Mouse (Mus musculus) heart, embryonic 14.5 days (tissue): ENCODE measurements around the gene Zswim9. TPM values are rescaled to one million over a fixed set of nuclear protein-coding genes. Genes with fewer than 3 reads are reported as not detected.

Source experiments
- ATAC-seq: fragments of 200-750 bp; cut with Nextera tagmentation; 2 replicates; pipeline ENCODE4 v1.8.0; 2017; ENCODE audit warnings: low read depth, moderate TSS enrichment; ENCODE audit not compliant: insufficient number of reproducible peaks, insufficient read depth, low FRiP score
- H3K27ac ChIP-seq, 2 experiments: fragments of 200-500 bp in 1 of 2; fragments of 300-500 bp in 1 of 2; sonication (generic) in 1 of 2; replicated peaks in 1 of 2; 2 replicates each; pipeline ENCODE4 v1.5.1; 2012 to 2014; ENCODE audit warnings: low read depth in 2 of 2, low read length in 2 of 2, control low read depth in 1 of 2, mild to moderate bottlenecking in 1 of 2, mixed read lengths in 1 of 2; ENCODE audit not compliant: control insufficient read depth in 1 of 2, insufficient read depth in 1 of 2
- H3K27me3 ChIP-seq: fragments of 300-500 bp; sonication (generic); 2 replicates; pipeline ENCODE4 v1.6.1; 2014; ENCODE audit warnings: mild to moderate bottlenecking, low read length, control low read depth; ENCODE audit not compliant: control insufficient read depth, insufficient read depth
- H3K36me3 ChIP-seq: fragments of 300-500 bp; sonication (generic); 2 replicates; pipeline ENCODE4 v1.6.1; 2014; ENCODE audit warnings: mild to moderate bottlenecking, control low read depth, low read length, mixed read lengths; ENCODE audit not compliant: control insufficient read depth, insufficient read depth
- H3K4me1 ChIP-seq, 2 experiments: fragments of 200-500 bp in 1 of 2; fragments of 300-500 bp in 1 of 2; sonication (generic) in 1 of 2; 2 replicates each; pipeline ENCODE4 v1.6.1; 2012 to 2014; ENCODE audit warnings: low read length in 2 of 2, control low read depth in 1 of 2, mixed read lengths in 1 of 2; ENCODE audit not compliant: control insufficient read depth in 2 of 2, insufficient read depth in 2 of 2
- H3K4me2 ChIP-seq: fragments of 300-500 bp; sonication (generic); 2 replicates; pipeline ENCODE4 v1.6.1; 2014; ENCODE audit warnings: mild to moderate bottlenecking, low read length
- H3K4me3 ChIP-seq, 2 experiments: fragments of 200-500 bp in 1 of 2; fragments of 300-500 bp in 1 of 2; sonication (generic) in 1 of 2; 2 replicates each; pipeline ENCODE4 v1.5.1; 2012 to 2014; ENCODE audit warnings: low read length in 2 of 2, mild to moderate bottlenecking in 2 of 2, control low read depth in 1 of 2, low read depth in 1 of 2, moderate library complexity in 1 of 2; ENCODE audit not compliant: control insufficient read depth in 1 of 2, insufficient read depth in 1 of 2
- H3K9ac ChIP-seq: fragments of 300-500 bp; sonication (generic); 2 replicates; pipeline ENCODE4 v1.6.1; 2014; ENCODE audit warnings: mild to moderate bottlenecking, low read length
- H3K9me3 ChIP-seq: fragments of 300-500 bp; sonication (generic); 2 replicates; pipeline ENCODE4 v1.6.1; 2016; ENCODE audit warnings: low read length, control low read depth; ENCODE audit not compliant: control insufficient read depth
- WGBS: fragments of 180-500 bp; shearing (Covaris S2); extraction: QIAGEN DNeasy Blood & Tissue Kit; methylation state at CpG from one replicate; pipeline ENCODE4 v1.1.7; 2014; 5-methylcytosine and 5-hydroxymethylcytosine counted together
- polyA plus RNA-seq: library from polyadenylated mRNA; unstranded; fragments of >200 nt; fragmentation: Nextera tagmentation; extraction: Ambion mirVana; gene quantifications from 2 replicates; pipeline ENCODE4 v1.2.1, GENCODE M21; 2014

The Zswim9 gene
- polyA plus RNA-seq, 1 experiment from 2014 or later = 4.2 TPM

GRCm38 (mm10) chr7:13303372-13303771, 24.9 kb upstream of the Zswim9 start:
- Histone ChIP-seq H3K9me3 (no peaks in the 10 kb centered on the region), H3K27me3 (no peaks in the 10 kb centered on the region), H3K4me3 (no peak overlapping the region), H3K36me3 (peaks cover 98% of the 10 kb centered on the region), H3K9ac (no peak overlapping the region), H3K4me1 (no peaks in the 10 kb centered on the region), H3K4me2 (no peak overlapping the region), H3K27ac (no peak overlapping the region)
- no peak for ATAC-seq

- Histone ChIP-seq H3K9me3 (no peaks in the 10 kb centered on the region), H3K27me3 (no peaks in the 10 kb centered on the region), H3K4me2 (no peak overlapping the region), H3K36me3 (peaks cover 98% of the 10 kb centered on the region), H3K4me3 (no peak overlapping the region), H3K9ac (no peak overlapping the region), H3K27ac (no peak overlapping the region), H3K4me1 (no peaks in the 10 kb centered on the region)
- no peak for ATAC-seq
- 78% methylated on average over 2 of the region's 2 CpGs for WGBS
Observed at GRCm38 (mm10) chr7:13302780-13303179, 24.3 kb upstream of the Zswim9 start.

- no peak for ATAC-seq
- H3K4me2 ChIP-seq = no peak overlapping the region
- H3K27me3 ChIP-seq = no peaks in the 10 kb centered on the region
- H3K36me3 ChIP-seq = peaks cover 98% of the 10 kb centered on the region
- H3K9ac ChIP-seq = no peak overlapping the region
- no peaks in the 10 kb centered on the region for H3K4me1 ChIP-seq
- H3K9me3 ChIP-seq = no peaks in the 10 kb centered on the region
- no peak overlapping the region for H3K4me3 ChIP-seq
- no peak overlapping the region for H3K27ac ChIP-seq
- 94% methylated on average over 1 of the region's 1 CpGs for WGBS
Observed at GRCm38 (mm10) chr7:13301643-13302042, 23.1 kb upstream of the Zswim9 start.

GRCm38 (mm10) chr7:13298821-13299220, 20.3 kb upstream of the Zswim9 start:
- no peaks in the 10 kb centered on the region for H3K4me1 ChIP-seq
- no peak; the same call in 1 of the 2 replicates for ATAC-seq
- no peaks in the 10 kb centered on the region for H3K27me3 ChIP-seq
- H3K4me3 ChIP-seq = no peak overlapping the region
- no peak overlapping the region for H3K4me2 ChIP-seq
- no peaks in the 10 kb centered on the region for H3K9me3 ChIP-seq
- WGBS = 94% methylated on average over 5 of the region's 5 CpGs
- H3K9ac ChIP-seq = no peak overlapping the region
- peaks cover 99% of the 10 kb centered on the region for H3K36me3 ChIP-seq
- no peak overlapping the region for H3K27ac ChIP-seq

GRCm38 (mm10) chr7:13297636-13298035, 19.1 kb upstream of the Zswim9 start:
- Histone ChIP-seq H3K27ac (no peak overlapping the region), H3K36me3 (peaks cover 99% of the 10 kb centered on the region), H3K27me3 (no peaks in the 10 kb centered on the region), H3K4me2 (no peak overlapping the region), H3K9ac (no peak overlapping the region), H3K9me3 (no peaks in the 10 kb centered on the region), H3K4me3 (no peak overlapping the region), H3K4me1 (no peaks in the 10 kb centered on the region)
- 81% methylated on average over 1 of the region's 1 CpGs for WGBS
- ATAC-seq = no peak

- Histone ChIP-seq H3K4me3 (no peak overlapping the region), H3K27ac (no peak overlapping the region), H3K4me1 (no peaks in the 10 kb centered on the region), H3K36me3 (peaks cover 99% of the 10 kb centered on the region), H3K27me3 (no peaks in the 10 kb centered on the region), H3K9ac (no peak overlapping the region), H3K4me2 (no peak overlapping the region), H3K9me3 (no peaks in the 10 kb centered on the region)
- WGBS = 87% methylated on average over 7 of the region's 7 CpGs
- no peak for ATAC-seq
Observed at GRCm38 (mm10) chr7:13295256-13295655, 16.7 kb upstream of the Zswim9 start.

- no peak overlapping the region for H3K4me3 ChIP-seq
- H3K9me3 ChIP-seq = no peaks in the 10 kb centered on the region
- no peaks in the 10 kb centered on the region for H3K4me1 ChIP-seq
- no peak overlapping the region for H3K4me2 ChIP-seq
- WGBS = 79% methylated on average over 11 of the region's 11 CpGs
- H3K27me3 ChIP-seq = no peaks in the 10 kb centered on the region
- no peak overlapping the region for H3K9ac ChIP-seq
- ATAC-seq = no peak
- no peak overlapping the region for H3K27ac ChIP-seq
- peaks cover 100% of the 10 kb centered on the region for H3K36me3 ChIP-seq
Observed at GRCm38 (mm10) chr7:13293878-13294855, 15.6 kb upstream of the Zswim9 start.
